Mouse (Mus musculus) left cerebral cortex, adult 8-10 months (tissue): ENCODE data around the gene Cox7c. TPM values are rescaled to one million over a fixed set of nuclear protein-coding genes. Genes with fewer than 3 reads are reported as not detected.
"Not testable (repeated sequence)": the region's sequence is repeated elsewhere in the genome, so short reads cannot be mapped to it uniquely, and the experiment has no call there.

Source experiments
- DNase-seq, 2 experiments: peaks; one replicate each; pipeline ENCODE4 v3.0.0; 2022; ENCODE audit warnings: low spot score in 2 of 2
- total RNA-seq, 4 experiments: library from RNA; stranded (reverse); gene quantifications; 2 replicates each; pipeline ENCODE4 v1.2.4; 2022

Cox7c gene
- 100 to 1,000 TPM; 301 to 373 (median 357) TPM for total RNA-seq

GRCm38 (mm10) chr13:86046254-86046951, at the start of gene Cox7c:
TSS of gene Cox7c (minus strand) at chr13:86046904.
- peak; percentile 66 to 88 for DNase-seq

- DNase-seq = no peak
Measured at GRCm38 (mm10) chr13:86068011-86068724, 21.5 kb upstream of the Cox7c start.

GRCm38 (mm10) chr13:86067508-86067907, 20.8 kb upstream of the Cox7c start:
- DNase-seq = no peak

- not testable (repeated sequence) for DNase-seq
Measured at GRCm38 (mm10) chr13:86054091-86054490, 7.4 kb upstream of the Cox7c start.

- peak in 1 of 2 experiments; percentile 12 for DNase-seq
Measured at GRCm38 (mm10) chr13:86004907-86005675, 41.6 kb downstream of the Cox7c start.
